Mouse (Mus musculus): Measurements from ENCODE around the gene Kmo.

DNA sequence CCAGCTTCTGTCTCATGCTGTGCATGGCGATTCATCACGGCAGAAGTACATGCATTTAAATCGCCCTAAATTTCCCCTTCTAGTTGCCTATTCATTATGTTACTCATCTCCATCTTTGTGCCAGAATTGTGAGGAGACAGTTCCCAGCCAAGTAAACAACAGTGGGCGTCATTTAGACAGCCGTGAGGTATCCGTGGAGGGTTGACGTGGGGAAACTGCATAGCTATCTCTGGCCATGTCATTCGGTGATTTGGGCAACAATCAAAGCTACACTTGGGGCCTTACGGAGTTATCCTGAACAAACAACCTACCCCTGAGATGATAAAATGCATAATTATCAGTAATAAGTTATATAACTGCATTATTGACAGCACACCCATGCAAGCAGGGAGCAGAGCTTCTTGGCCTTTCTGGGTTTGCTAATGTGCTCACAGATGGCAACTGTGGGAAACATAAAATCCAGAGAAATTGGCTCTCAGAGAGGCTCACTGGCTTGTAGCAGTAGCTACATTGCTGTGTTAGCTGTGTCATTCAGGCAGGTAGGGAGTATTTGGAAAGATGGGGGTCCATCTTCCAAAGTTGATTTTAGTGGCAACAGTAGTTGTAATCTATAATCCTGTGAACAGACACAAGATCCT, 40.5 kb upstream of the Kmo start:
- TF ChIP-seq GATA1 (IDR thresholded peaks at IDR 0.05; ENCODE audit: borderline replicate concordance, low read length) (no peak), FLI1 (IDR thresholded peaks at IDR 0.05; ENCODE audit: low read length) (no peak)

Measured in megakaryocyte, embryonic 14.5 days (primary cell).